Mouse (Mus musculus) left cerebral cortex, adult 2 months (tissue): Measurements from ENCODE around the gene Dhtkd1. TPM values are rescaled to one million over a fixed set of nuclear protein-coding genes. Genes with fewer than 3 reads are reported as not detected.

Source experiments
- DNase-seq, 2 experiments: peaks; one replicate each; pipeline ENCODE4 v3.0.0; 2021 to 2022; ENCODE audit warnings: low spot score in 2 of 2, mixed read lengths in 1 of 2; ENCODE audit errors: extremely low spot score in 1 of 2
- H3K27ac ChIP-seq: fragments of 200-600 bp; 2 replicates; pipeline ENCODE4 v1.8.1; 2022
- H3K4me3 ChIP-seq: fragments of 200-600 bp; 2 replicates; pipeline ENCODE4 v1.8.1; 2022
- CTCF ChIP-seq: fragments of 200-600 bp; IDR thresholded peaks from 2 replicates; pipeline ENCODE4 v1.8.1; 2022; ENCODE audit warnings: antibody characterized with exemption, mild to moderate bottlenecking, moderate library complexity
- intact Hi-C: fragments of 180-260 bp; cut with DNase I; formaldehyde crosslinking; loops from one replicate; pipeline ENCODE4 v1.15.1; 2025
- total RNA-seq, 2 experiments: library from RNA; stranded (reverse); gene quantifications; 2 replicates each; pipeline ENCODE4 v1.2.3; 2021

Gene Dhtkd1
- total RNA-seq, 2 experiments from 2014 or later, result 10.5 to 13.2 TPM

- no peak for TF ChIP-seq CTCF
- DNase-seq, result no peak
- Histone ChIP-seq H3K4me3 (no peak overlapping the region), H3K27ac (no peak overlapping the region)
- intact Hi-C loops, result no loop called here
These were observed 12.8 kb downstream of the Dhtkd1 start for GRCm38 (mm10) chr2:5929793-5930192.

GRCm38 (mm10) chr2:5927481-5927880 is 15.1 kb downstream of the Dhtkd1 start:
- intact Hi-C loops, result no loop called here
- no peak overlapping the region for H3K27ac ChIP-seq
- no peak for TF ChIP-seq CTCF
- H3K4me3 ChIP-seq, result no peak overlapping the region
- no peak for DNase-seq

GRCm38 (mm10) chr2:5923786-5924185 is 18.8 kb downstream of the Dhtkd1 start:
- no peak for DNase-seq
- H3K27ac ChIP-seq, result no peak overlapping the region
- no peak for TF ChIP-seq CTCF
- intact Hi-C loops, result no loop called here
- H3K4me3 ChIP-seq, result no peak overlapping the region

- intact Hi-C loops, result no loop called here
These were observed 19.8 kb downstream of the Dhtkd1 start for GRCm38 (mm10) chr2:5922823-5923222.

GRCm38 (mm10) chr2:5911282-5911965 is 31.2 kb downstream of the Dhtkd1 start:
- no peak for TF ChIP-seq CTCF
- intact Hi-C loops, result no loop called here
- H3K4me3 ChIP-seq, result no peak overlapping the region
- no peak overlapping the region for H3K27ac ChIP-seq
- no peak for DNase-seq

More at GRCm38 (mm10) chr2:5922823-5923222, 19.8 kb downstream of the Dhtkd1 start:
- DNase-seq, result no peak
- Histone ChIP-seq H3K27ac (no peak overlapping the region), H3K4me3 (no peak overlapping the region)
- TF ChIP-seq CTCF, result no peak

GRCm38 (mm10) chr2:5906625-5907024 is 36.0 kb downstream of the Dhtkd1 start:
- intact Hi-C loops, result no loop called here
- DNase-seq, result no peak
- TF ChIP-seq CTCF, result peak; percentile 57
- Histone ChIP-seq H3K27ac (no peak overlapping the region), H3K4me3 (no peak overlapping the region)

- intact Hi-C loops, result no loop called here
- no peak for DNase-seq
- H3K27ac ChIP-seq, result no peak overlapping the region
- no peak overlapping the region for H3K4me3 ChIP-seq
- TF ChIP-seq CTCF, result no peak
These were observed 36.5 kb downstream of the Dhtkd1 start for GRCm38 (mm10) chr2:5906092-5906491.

GRCm38 (mm10) chr2:5900145-5900544 is 42.4 kb downstream of the Dhtkd1 start:
- intact Hi-C loops, result no loop called here

GRCm38 (mm10) chr2:5894843-5895570 is 47.6 kb downstream of the Dhtkd1 start, which contains the start of gene Sec61a2:
Gene Sec61a2, minus strand, starts transcription at chr2:5895432.
- DNase-seq, result peak; percentile 99 to 100
- Histone ChIP-seq H3K4me3 (peak within 1 kb of the TSS; percentile 75), H3K27ac (peak within 1 kb of the TSS; percentile 96)
- intact Hi-C loops, result loop anchor here (2.0 kb wide), 1 partner anchor 56 kb away; the partner anchor contains the start of gene Upf2
- peak; percentile 14 for TF ChIP-seq CTCF

More at GRCm38 (mm10) chr2:5900145-5900544, 42.4 kb downstream of the Dhtkd1 start:
- Histone ChIP-seq H3K4me3 (no peak overlapping the region), H3K27ac (no peak overlapping the region)
- TF ChIP-seq CTCF, result peak; percentile 50
- no peak for DNase-seq

GRCm38 (mm10) chr2:5894296-5894695 is 48.3 kb downstream of the Dhtkd1 start:
- no peak for DNase-seq
- H3K27ac ChIP-seq, result peak overlapping the region; percentile 96
- no peak for TF ChIP-seq CTCF
- intact Hi-C loops, result loop anchor here (2.0 kb wide), 1 partner anchor 57 kb away; the partner anchor contains the start of gene Upf2
- H3K4me3 ChIP-seq, result peak overlapping the region; percentile 75

GRCm38 (mm10) chr2:5889412-5889811 is 53.2 kb downstream of the Dhtkd1 start:
- DNase-seq, result no peak
- Histone ChIP-seq H3K27ac (no peak overlapping the region), H3K4me3 (no peak overlapping the region)
- intact Hi-C loops, result no loop called here
- no peak for TF ChIP-seq CTCF

- Histone ChIP-seq H3K4me3 (no peak overlapping the region), H3K27ac (no peak overlapping the region)
- DNase-seq, result no peak
- intact Hi-C loops, result no loop called here
- no peak for TF ChIP-seq CTCF
These were observed 53.7 kb downstream of the Dhtkd1 start for GRCm38 (mm10) chr2:5888865-5889264.

- no peak overlapping the region for H3K4me3 ChIP-seq
- intact Hi-C loops, result no loop called here
- DNase-seq, result no peak
- TF ChIP-seq CTCF, result no peak
- no peak overlapping the region for H3K27ac ChIP-seq
These were observed 65.1 kb downstream of the Dhtkd1 start for GRCm38 (mm10) chr2:5877446-5877845.
